Mouse (Mus musculus): ENCODE measurements around the gene Marveld1.

DNA sequence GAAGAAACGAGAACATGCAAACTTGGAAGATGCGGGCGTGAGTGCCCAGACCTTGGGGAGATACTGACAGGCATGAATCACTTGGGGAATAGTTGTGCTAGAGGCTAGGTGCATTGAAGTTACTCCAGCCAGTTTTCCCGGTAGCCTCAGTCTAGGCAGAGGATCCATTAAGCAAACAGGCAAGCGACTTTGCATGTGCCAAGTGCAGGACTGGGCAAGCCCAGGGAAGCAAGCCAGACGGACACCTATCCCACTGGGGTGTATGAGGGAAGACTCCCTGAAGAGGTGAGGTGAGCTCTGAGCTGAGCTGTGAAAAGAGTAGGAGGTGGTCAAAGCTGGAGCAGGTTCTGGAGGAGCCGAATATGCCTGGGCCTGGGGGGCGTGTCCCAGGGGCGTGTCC is 20.3 kb downstream of the Marveld1 start:
- no peak for TF ChIP-seq POLR2A (IDR thresholded peaks at IDR 0.05; ENCODE audit: borderline replicate concordance, extremely low read depth, low read depth, low read length)
- no peak for TF ChIP-seq CTCF (IDR thresholded peaks at IDR 0.05; ENCODE audit: insufficient read depth, low read length)
